Mouse (Mus musculus): Measurements from ENCODE around the gene Enox2.

GRCm38 (mm10) chrX:49075055-49075454 lies 213.0 kb downstream of the Enox2 start:
- no peak for TF ChIP-seq CTCF (IDR thresholded peaks at IDR 0.05)
- TF ChIP-seq POLR2A (IDR thresholded peaks at IDR 0.05; ENCODE audit: insufficient read depth, low read depth, low read length): no peak
